Mouse (Mus musculus): Measurements from ENCODE around the gene Fgfr1op2.

DNA sequence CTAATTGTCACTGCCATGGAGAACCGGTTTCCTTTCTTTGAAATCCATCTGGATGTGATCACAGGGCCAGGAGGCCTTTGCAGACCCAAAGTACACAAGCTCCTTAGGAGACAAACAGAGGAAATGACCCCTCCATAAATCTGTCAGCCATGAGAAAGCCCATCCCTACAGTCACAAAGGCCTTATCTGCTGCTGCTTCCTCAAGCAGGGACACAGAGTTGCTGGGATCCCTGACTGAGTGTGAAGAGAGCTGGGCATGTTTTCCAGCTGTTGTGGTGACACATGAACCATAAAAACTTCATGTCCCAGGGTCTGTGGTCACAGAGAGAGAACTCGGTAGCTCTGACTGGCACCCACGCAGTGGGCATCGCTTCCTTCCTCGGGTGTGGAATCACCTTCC lies 46.2 kb upstream of the Fgfr1op2 start:
- TF ChIP-seq CTCF (IDR thresholded peaks at IDR 0.05) (no peak), EP300 (IDR thresholded peaks at IDR 0.05) (peak; percentile 94)
